Mouse (Mus musculus) heart, embryonic 16.5 days (tissue): ENCODE data around the gene Muc5ac. TPM values are rescaled to one million over a fixed set of nuclear protein-coding genes. Genes with fewer than 3 reads are reported as not detected.

ENCODE experiments used
- polyA plus RNA-seq: library from polyadenylated mRNA; unstranded; fragments of >200 nt; fragmentation: Nextera tagmentation; extraction: Ambion mirVana; gene quantifications from 2 replicates; pipeline ENCODE4 v1.2.1, GENCODE M21; 2015

Muc5ac gene
- polyA plus RNA-seq, 1 experiment from 2014 or later: 0.08 TPM

Other genes with a start within 250 kb of the Muc5ac start
- 33.3 and 34.2 TPM in 2 replicates for gene Chid1, start 249.1 kb upstream of the Muc5ac start, polyA plus RNA-seq
- 54.1 and 54.9 TPM in 2 replicates for gene Ap2a2, start 226.8 kb upstream of the Muc5ac start, polyA plus RNA-seq
- gene Muc6, start 133.7 kb upstream of the Muc5ac start, polyA plus RNA-seq: 0.14 and 0.18 TPM in 2 replicates
- gene Muc2, start 98.6 kb upstream of the Muc5ac start, polyA plus RNA-seq: 0.31 and 1.1 TPM in 2 replicates
- 0.29 and 0.43 TPM in 2 replicates for gene Muc5b, start 50.1 kb downstream of the Muc5ac start, polyA plus RNA-seq
- gene Tollip, start 129.5 kb downstream of the Muc5ac start, polyA plus RNA-seq: 43.5 and 46.6 TPM in 2 replicates
- 0.28 and 0.32 TPM in 2 replicates for gene Brsk2, start 160.8 kb downstream of the Muc5ac start, polyA plus RNA-seq